Mouse (Mus musculus) stomach, postnatal 0 days (tissue): ENCODE results near the gene Sim2.

Source experiments
- CTCF ChIP-seq: IDR thresholded peaks from 2 replicates; pipeline ENCODE4 v1.5.1; 2016; ENCODE audit warnings: antibody characterized with exemption, low read depth, mild to moderate bottlenecking, moderate library complexity
- EP300 ChIP-seq: optimal IDR thresholded peaks from 2 replicates; pipeline ENCODE3; 2016; ENCODE audit warnings: antibody characterized with exemption

- no peak for TF ChIP-seq CTCF
- TF ChIP-seq EP300 = no peak
Measured at GRCm38 (mm10) chr16:94134218-94134617, 49.5 kb downstream of the Sim2 start.
